Mouse (Mus musculus): Measurements from ENCODE around the gene Esyt2. TPM values are rescaled to one million over a fixed set of nuclear protein-coding genes. Genes with fewer than 3 reads are reported as not detected.
A peak's percentile ranks its signal among the peaks of the same experiment; 100 is the strongest.

Esyt2 gene
- polyA plus RNA-seq, 1 experiment = 20.4 TPM

DNA sequence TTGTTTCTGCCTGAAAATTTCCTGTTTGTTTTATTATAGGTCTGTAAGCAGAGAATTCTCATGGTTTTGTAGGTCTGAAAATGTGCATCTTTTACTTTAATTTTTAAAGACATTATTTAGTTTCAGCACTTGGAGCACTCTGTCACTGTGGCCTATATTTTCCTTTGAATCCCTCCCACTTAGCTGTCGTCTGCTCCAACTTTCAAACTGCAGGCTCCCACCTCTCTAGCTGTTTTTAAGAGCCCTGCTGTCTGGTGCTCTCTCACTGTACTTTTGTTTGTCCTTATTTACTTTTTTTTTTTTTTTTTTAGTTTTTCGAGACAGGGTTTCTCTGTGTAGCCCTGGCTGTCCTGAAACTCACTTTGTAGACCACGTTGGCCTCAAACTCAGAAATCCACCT lies 42.2 kb upstream of the Esyt2 start:
- H3K27me3 ChIP-seq (ENCODE audit: control insufficient read depth, insufficient read depth, low read length) = no peaks in the 10 kb centered on the region
- TF ChIP-seq POLR2A (IDR thresholded peaks at IDR 0.05; ENCODE audit: control insufficient read depth, extremely low read depth, insufficient read depth, low read length, poor library complexity) = no peak
- TF ChIP-seq CTCF (IDR thresholded peaks at IDR 0.05; ENCODE audit: borderline replicate concordance, control insufficient read depth, extremely low read depth, insufficient read depth, low read length, poor library complexity) = no peak
- no peaks in the 10 kb centered on the region for H3K4me1 ChIP-seq (replicated peaks; ENCODE audit: control insufficient read depth, insufficient read depth, low read length)
- H3K27ac ChIP-seq (ENCODE audit: control insufficient read depth, insufficient read depth, low read length) = no peak overlapping the region
- DNase-seq = no peak
- H3K4me3 ChIP-seq (ENCODE audit: control insufficient read depth, insufficient read depth, low read length) = no peak overlapping the region
- 85% methylated on average over 3 of the region's 3 CpGs for WGBS
- no peaks in the 10 kb centered on the region for H3K36me3 ChIP-seq (ENCODE audit: control insufficient read depth, insufficient read depth, low read length)

DNA sequence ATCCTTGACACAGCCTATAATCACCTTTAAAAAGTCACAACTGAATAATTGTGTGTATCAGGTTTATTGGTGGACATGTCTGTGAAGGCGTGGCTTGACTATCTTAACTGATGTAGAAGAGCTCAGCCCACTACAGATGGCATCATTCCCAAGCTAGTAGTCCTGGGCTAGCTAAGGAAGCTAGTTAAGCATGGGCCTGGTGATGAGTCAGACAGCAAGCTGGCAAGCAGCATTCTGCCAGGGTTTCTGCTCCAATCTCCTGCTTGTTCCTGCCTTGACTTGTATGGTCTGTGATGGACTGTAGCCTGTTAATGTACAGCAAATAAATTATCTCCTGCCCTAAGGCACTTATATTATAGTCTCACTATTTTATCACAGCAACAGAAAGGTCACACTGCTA lies 36.4 kb upstream of the Esyt2 start:
- DNase-seq = no peak
- Histone ChIP-seq H3K27ac (ENCODE audit: control insufficient read depth, insufficient read depth, low read length) (no peak overlapping the region), H3K27me3 (ENCODE audit: control insufficient read depth, insufficient read depth, low read length) (no peaks in the 10 kb centered on the region), H3K36me3 (ENCODE audit: control insufficient read depth, insufficient read depth, low read length) (no peaks in the 10 kb centered on the region), H3K4me1 (replicated peaks; ENCODE audit: control insufficient read depth, insufficient read depth, low read length) (no peaks in the 10 kb centered on the region), H3K4me3 (ENCODE audit: control insufficient read depth, insufficient read depth, low read length) (no peak overlapping the region)
- TF ChIP-seq POLR2A (IDR thresholded peaks at IDR 0.05; ENCODE audit: control insufficient read depth, extremely low read depth, insufficient read depth, low read length, poor library complexity) = no peak
- no peak for TF ChIP-seq CTCF (IDR thresholded peaks at IDR 0.05; ENCODE audit: borderline replicate concordance, control insufficient read depth, extremely low read depth, insufficient read depth, low read length, poor library complexity)
- WGBS = 87% methylated on average over 1 of the region's 1 CpGs

GRCm38 (mm10) chr12:116254652-116255051 lies 26.3 kb upstream of the Esyt2 start:
- H3K36me3 ChIP-seq (ENCODE audit: control insufficient read depth, insufficient read depth, low read length) = no peaks in the 10 kb centered on the region
- no peak overlapping the region for H3K4me3 ChIP-seq (ENCODE audit: control insufficient read depth, insufficient read depth, low read length)
- no peak overlapping the region for H3K27ac ChIP-seq (ENCODE audit: control insufficient read depth, insufficient read depth, low read length)
- H3K27me3 ChIP-seq (ENCODE audit: control insufficient read depth, insufficient read depth, low read length) = no peaks in the 10 kb centered on the region
- DNase-seq = peak; percentile 33
- H3K4me1 ChIP-seq (replicated peaks; ENCODE audit: control insufficient read depth, insufficient read depth, low read length) = 0 out of 2 replicates have a peak, but pooled peaks cover 3% of the 10 kb centered on the region
- 43% methylated on average over 8 of the region's 8 CpGs for WGBS
- no peak for TF ChIP-seq POLR2A (IDR thresholded peaks at IDR 0.05; ENCODE audit: control insufficient read depth, extremely low read depth, insufficient read depth, low read length, poor library complexity)

DNA sequence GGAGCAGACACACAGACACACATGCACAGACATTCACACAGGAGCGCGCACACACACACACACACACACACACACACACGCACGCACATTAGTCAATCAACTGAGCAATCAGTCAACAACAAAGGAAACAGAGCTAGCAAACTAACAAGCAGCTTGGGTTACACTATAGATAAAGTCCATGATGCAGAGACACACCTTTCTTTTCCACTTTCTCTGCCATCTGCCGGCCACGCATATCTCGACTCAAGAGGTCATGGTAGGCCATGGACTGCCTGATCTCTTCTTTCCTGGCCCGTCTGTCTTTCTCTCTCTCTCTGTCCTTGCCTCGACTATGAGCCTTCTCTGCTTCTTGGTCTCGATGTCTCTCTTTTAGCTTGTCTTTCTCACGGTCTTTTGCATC lies 25.4 kb upstream of the Esyt2 start:
- no peak overlapping the region for H3K27ac ChIP-seq (ENCODE audit: control insufficient read depth, insufficient read depth, low read length)
- H3K36me3 ChIP-seq (ENCODE audit: control insufficient read depth, insufficient read depth, low read length) = no peaks in the 10 kb centered on the region
- 0 out of 2 replicates have a peak, but pooled peaks cover 3% of the 10 kb centered on the region for H3K4me1 ChIP-seq (replicated peaks; ENCODE audit: control insufficient read depth, insufficient read depth, low read length)
- no peak for DNase-seq
- H3K4me3 ChIP-seq (ENCODE audit: control insufficient read depth, insufficient read depth, low read length) = no peak overlapping the region
- 96% methylated on average over 11 of the region's 11 CpGs for WGBS
- TF ChIP-seq POLR2A (IDR thresholded peaks at IDR 0.05; ENCODE audit: control insufficient read depth, extremely low read depth, insufficient read depth, low read length, poor library complexity) (no peak), CTCF (IDR thresholded peaks at IDR 0.05; ENCODE audit: borderline replicate concordance, control insufficient read depth, extremely low read depth, insufficient read depth, low read length, poor library complexity) (no peak)
- H3K27me3 ChIP-seq (ENCODE audit: control insufficient read depth, insufficient read depth, low read length) = no peaks in the 10 kb centered on the region

- WGBS = 98% methylated on average over 2 of the region's 2 CpGs
- TF ChIP-seq POLR2A (IDR thresholded peaks at IDR 0.05; ENCODE audit: control insufficient read depth, extremely low read depth, insufficient read depth, low read length, poor library complexity) = no peak
- TF ChIP-seq CTCF (IDR thresholded peaks at IDR 0.05; ENCODE audit: borderline replicate concordance, control insufficient read depth, extremely low read depth, insufficient read depth, low read length, poor library complexity) = no peak
- Histone ChIP-seq H3K27me3 (ENCODE audit: control insufficient read depth, insufficient read depth, low read length) (no peaks in the 10 kb centered on the region), H3K36me3 (ENCODE audit: control insufficient read depth, insufficient read depth, low read length) (no peaks in the 10 kb centered on the region), H3K4me3 (ENCODE audit: control insufficient read depth, insufficient read depth, low read length) (no peak overlapping the region), H3K27ac (ENCODE audit: control insufficient read depth, insufficient read depth, low read length) (no peak overlapping the region), H3K4me1 (replicated peaks; ENCODE audit: control insufficient read depth, insufficient read depth, low read length) (peaks cover 7% of the 10 kb centered on the region)
- no peak for DNase-seq
Measured at GRCm38 (mm10) chr12:116258321-116258720, 22.7 kb upstream of the Esyt2 start.

DNA sequence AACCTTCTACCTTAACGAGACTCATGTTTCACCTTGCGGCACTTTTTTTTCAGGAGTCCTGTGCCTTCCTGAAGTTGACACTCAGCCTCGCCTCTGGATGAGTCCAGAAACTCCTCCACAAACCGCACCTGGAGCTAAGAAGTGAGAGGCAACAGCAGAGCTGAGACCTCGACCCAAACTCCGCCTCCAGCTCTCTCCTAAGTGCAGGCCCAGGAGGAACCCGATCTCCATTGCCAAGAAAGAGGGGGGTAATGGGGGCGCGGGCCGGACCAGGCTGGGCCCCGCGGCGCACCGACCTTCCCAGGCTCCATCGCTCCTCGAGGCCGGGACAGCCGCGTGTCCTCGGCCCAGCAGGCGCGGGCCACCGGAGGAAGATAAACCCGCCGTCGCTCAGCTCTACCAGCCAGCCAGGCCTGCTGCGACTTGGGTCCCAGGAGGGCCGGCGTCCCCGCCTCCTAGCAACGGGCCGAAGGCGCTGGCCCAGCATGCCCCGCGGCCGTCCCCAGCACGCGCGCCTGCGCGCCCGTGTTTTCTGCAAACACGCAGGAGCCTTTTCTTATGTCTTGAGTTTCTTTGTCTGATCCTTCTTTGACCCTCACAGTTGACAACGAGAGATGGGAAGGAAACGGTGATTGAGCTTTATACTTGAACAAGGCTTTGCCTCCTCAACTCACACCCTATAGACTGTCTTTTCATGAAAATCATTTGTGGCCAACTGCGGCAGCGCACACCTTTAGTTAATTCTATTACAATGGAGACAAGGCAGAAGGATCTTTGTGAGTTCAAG lies 18.2 kb upstream of the Esyt2 start, which contains the start of gene Wdr60:
Gene Wdr60 (minus strand): TSS at position 468 of the 787 bp plus-strand sequence.
- no peak within 1 kb of the TSS for H3K27ac ChIP-seq (ENCODE audit: control insufficient read depth, insufficient read depth, low read length)
- no peak for TF ChIP-seq CTCF (IDR thresholded peaks at IDR 0.05; ENCODE audit: borderline replicate concordance, control insufficient read depth, extremely low read depth, insufficient read depth, low read length, poor library complexity)
- TF ChIP-seq POLR2A (IDR thresholded peaks at IDR 0.05; ENCODE audit: control insufficient read depth, extremely low read depth, insufficient read depth, low read length, poor library complexity) = no peak
- H3K27me3 ChIP-seq (ENCODE audit: control insufficient read depth, insufficient read depth, low read length) = no peaks in the 10 kb centered on the region
- peaks cover 3% of the 10 kb centered on the region for H3K4me1 ChIP-seq (replicated peaks; ENCODE audit: control insufficient read depth, insufficient read depth, low read length)
- WGBS = 5% methylated on average over 47 of the region's 47 CpGs
- peak; percentile 93 for DNase-seq
- no peaks in the 10 kb centered on the region for H3K36me3 ChIP-seq (ENCODE audit: control insufficient read depth, insufficient read depth, low read length)
- peak within 1 kb of the TSS; percentile 78 for H3K4me3 ChIP-seq (ENCODE audit: control insufficient read depth, insufficient read depth, low read length)
